Mouse (Mus musculus): Measurements from ENCODE around the gene Nme7. TPM values are rescaled to one million over a fixed set of nuclear protein-coding genes. Genes with fewer than 3 reads are reported as not detected.

Nme7 gene
- polyA plus RNA-seq, 1 experiment from 2014 or later, result 30.4 TPM

- DNase-seq (ENCODE audit: low spot score) (no peak), ATAC-seq (ENCODE audit: low FRiP score) (no peak)
- no peaks in the 10 kb centered on the region for H3K9me3 ChIP-seq (ENCODE audit: control insufficient read depth, low read length)
- H3K4me3 ChIP-seq (ENCODE audit: low read depth, low read length), result no peak overlapping the region
- H3K9ac ChIP-seq (ENCODE audit: low read depth, low read length), result no peak overlapping the region
- H3K36me3 ChIP-seq (ENCODE audit: control insufficient read depth, insufficient read depth, low read length), result no peaks in the 10 kb centered on the region
- H3K4me1 ChIP-seq (replicated peaks; ENCODE audit: control insufficient read depth, insufficient read depth, low read length), result no peaks in the 10 kb centered on the region
- no peaks in the 10 kb centered on the region for H3K27me3 ChIP-seq (ENCODE audit: control insufficient read depth, insufficient read depth, low read length)
- no peak overlapping the region for H3K4me2 ChIP-seq (replicated peaks; ENCODE audit: low read depth, low read length)
- no peak overlapping the region for H3K27ac ChIP-seq (ENCODE audit: low read depth, low read length)
These were observed 179.8 kb downstream of the Nme7 start for GRCm38 (mm10) chr1:164483728-164484127.

Other genes with a start within 250 kb of the Nme7 start
- gene Sell, start 242.1 kb upstream of the Nme7 start, polyA plus RNA-seq (2014; fragmentation: Nextera tagmentation; extraction: Ambion mirVana), result not detected in 2 replicates
- 0.06 TPM in 1 of 2 replicates, not detected in the other for gene Selp, start 188.9 kb upstream of the Nme7 start, polyA plus RNA-seq (2014; fragmentation: Nextera tagmentation; extraction: Ambion mirVana)
- gene F5, start 152.3 kb upstream of the Nme7 start, polyA plus RNA-seq (2014; fragmentation: Nextera tagmentation; extraction: Ambion mirVana), result 0.28 TPM in 2 replicates
- 9.2 and 9.4 TPM in 2 replicates for gene Slc19a2, start 55.1 kb upstream of the Nme7 start, polyA plus RNA-seq (2014; fragmentation: Nextera tagmentation; extraction: Ambion mirVana)
- gene Ccdc181, start 28.5 kb upstream of the Nme7 start, polyA plus RNA-seq (2014; fragmentation: Nextera tagmentation; extraction: Ambion mirVana), result 16.3 and 18.1 TPM in 2 replicates
- gene Blzf1, start 3.4 kb downstream of the Nme7 start, polyA plus RNA-seq (2014; fragmentation: Nextera tagmentation; extraction: Ambion mirVana), result 28.8 and 30.8 TPM in 2 replicates
- gene Atp1b1, start 154.2 kb downstream of the Nme7 start, polyA plus RNA-seq (2014; fragmentation: Nextera tagmentation; extraction: Ambion mirVana), result 28.7 and 37.3 TPM in 2 replicates

All from hindbrain, embryonic 11.5 days (tissue).